Mouse (Mus musculus) sigmoid colon, adult 10 weeks (tissue): Measurements from ENCODE around the gene Plrg1. TPM values are rescaled to one million over a fixed set of nuclear protein-coding genes. Genes with fewer than 3 reads are reported as not detected.

Experiments
- polyA plus RNA-seq: library from polyadenylated mRNA; stranded (reverse); fragments of 350-450 nt; fragmentation: Illumina TruSeq; extraction: RNeasy Lipid Tissue Mini Kit (QIAGEN cat#74804); gene quantifications from one replicate; pipeline ENCODE4 v1.2.3, GENCODE M21; 2014; ENCODE audit warnings: low read depth, low replicate concordance

Plrg1 gene
- 22.8 TPM for polyA plus RNA-seq

DNA sequence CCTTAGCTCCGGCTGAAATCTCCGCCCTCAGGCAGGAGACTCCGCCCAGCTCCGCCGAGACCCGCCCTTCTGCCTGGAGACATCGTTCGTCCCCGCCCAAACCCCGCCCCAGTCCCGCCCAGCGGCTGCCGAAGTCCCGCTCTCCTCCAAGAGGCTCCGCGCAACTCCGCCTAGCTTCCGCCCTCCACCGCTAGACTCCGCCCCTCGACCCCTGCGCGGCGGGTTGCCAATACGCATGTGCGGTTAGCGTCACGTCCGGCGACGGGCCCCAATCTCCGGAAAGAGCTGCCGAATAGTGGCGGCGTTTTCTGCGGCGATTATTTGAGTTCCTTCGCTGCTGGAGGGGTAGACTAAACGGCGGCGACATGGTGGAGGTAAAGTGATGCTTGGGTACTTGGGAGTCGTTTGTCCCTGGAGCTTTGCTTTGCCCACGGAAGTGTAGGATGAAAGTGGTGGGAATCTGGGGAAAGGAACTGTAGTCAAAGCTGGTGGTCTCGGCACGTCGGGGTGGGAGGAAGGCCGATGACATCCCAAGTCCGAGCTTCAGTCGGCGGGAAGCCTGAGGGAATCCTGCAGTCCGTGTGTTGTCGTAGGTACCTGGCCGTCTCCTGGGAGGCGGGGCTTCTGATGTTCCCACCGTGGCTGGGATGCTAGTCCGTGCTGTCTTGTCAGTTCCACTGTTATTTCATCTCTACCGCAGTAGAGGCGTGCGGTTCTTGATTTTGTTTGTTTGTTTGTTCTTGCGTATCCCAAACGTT lies at the start of gene Plrg1:
Plrg1 (plus strand) TSS at position 242 of the 758 bp plus-strand sequence.

GRCm38 (mm10) chr3:83007557-83007956 lies 47.8 kb upstream of the Plrg1 start, which contains the start of gene Fgg:
Fgg (plus strand) TSS chr3:83007724.

DNA sequence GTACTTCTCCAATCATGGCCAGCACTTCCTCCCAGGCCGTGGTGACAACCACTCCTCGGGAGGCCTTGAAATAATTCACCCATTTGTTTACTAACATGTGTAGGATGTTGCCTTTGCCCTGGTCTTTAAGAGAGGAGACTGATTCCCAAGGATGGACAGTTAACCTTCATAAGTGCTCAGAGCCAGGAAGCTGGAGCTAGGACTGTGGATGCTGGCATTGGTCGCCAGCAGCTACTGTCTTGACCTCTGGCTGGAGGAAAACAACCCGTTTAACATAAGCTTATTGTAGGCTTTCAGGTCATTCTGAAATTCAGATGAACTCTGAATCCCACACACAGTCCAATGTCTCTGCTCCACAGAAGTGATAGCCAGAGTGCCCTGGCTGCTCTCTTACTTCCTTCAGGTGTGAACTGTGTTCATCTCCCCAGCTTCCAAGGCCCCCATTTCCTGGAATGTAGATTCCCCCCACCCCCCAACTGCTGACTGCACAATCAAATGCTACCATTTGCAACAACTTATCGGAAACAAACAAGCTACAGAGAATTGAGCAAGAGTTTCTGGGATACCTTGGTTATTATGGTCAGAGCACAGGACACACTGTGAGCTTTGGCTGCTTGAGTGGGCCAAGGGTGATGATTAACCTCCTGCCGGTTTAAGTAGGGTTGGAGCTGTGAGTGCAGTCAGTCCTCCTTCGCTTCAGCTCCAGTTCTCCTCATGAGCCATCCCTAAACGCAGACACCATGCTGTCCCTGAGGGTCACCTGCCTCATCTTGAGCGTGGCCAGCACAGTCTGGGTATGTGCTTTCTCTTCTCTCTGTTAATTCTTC lies 29.6 kb upstream of the Plrg1 start, which contains the start of gene Fga:
Fga (plus strand) TSS at position 602 of the 827 bp plus-strand sequence.

DNA sequence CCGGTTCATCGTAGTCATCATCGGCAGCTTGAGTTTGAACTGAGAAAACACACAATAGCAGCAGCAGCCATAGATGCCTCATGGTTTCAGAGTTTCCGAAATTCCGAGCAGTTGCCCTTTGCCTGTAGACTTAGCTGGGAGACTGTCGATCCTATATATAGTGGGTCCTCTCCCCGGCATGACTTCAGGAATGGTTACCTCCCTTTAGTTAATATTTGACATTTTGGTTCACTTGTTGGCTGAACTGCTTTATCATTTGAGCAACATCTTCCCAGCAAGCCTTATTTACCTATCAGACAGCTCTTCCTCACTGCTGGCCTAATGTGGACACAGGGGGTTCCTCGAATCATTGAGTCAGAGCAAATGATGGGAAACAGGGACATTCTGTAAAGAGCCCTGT lies 5.6 kb upstream of the Plrg1 start, which contains the start of gene Fgb:
Fgb (minus strand) TSS at position 184 of the 400 bp plus-strand sequence.

Other genes with a start within 250 kb of the Plrg1 start
- gene Rbm46, start 179.0 kb upstream of the Plrg1 start, polyA plus RNA-seq: not detected
- gene Lrat, start 151.5 kb upstream of the Plrg1 start, polyA plus RNA-seq: 11.4 TPM
- gene Fgg, start 47.8 kb upstream of the Plrg1 start, polyA plus RNA-seq: not detected
- gene Fga, start 29.4 kb upstream of the Plrg1 start, polyA plus RNA-seq: 0.19 TPM
- gene Fgb, start 5.7 kb upstream of the Plrg1 start, polyA plus RNA-seq: not detected
- 0.06 TPM for gene Dchs2, start 72.4 kb downstream of the Plrg1 start, polyA plus RNA-seq